Mouse (Mus musculus) thymus, adult 2 months (tissue): ENCODE measurements around the gene Srgap3.

ENCODE experiments used
- CTCF ChIP-seq: fragments of 200-500 bp; IDR thresholded peaks from 2 replicates; pipeline ENCODE4 v1.5.1; 2012; ENCODE audit warnings: mild to moderate bottlenecking, control low read depth, low read length, moderate library complexity, borderline replicate concordance; ENCODE audit not compliant: control insufficient read depth, poor library complexity, insufficient read depth; ENCODE audit errors: extremely low read depth
- POLR2A ChIP-seq: fragments of 200-500 bp; IDR thresholded peaks from 2 replicates; pipeline ENCODE4 v1.6.1; 2012; ENCODE audit warnings: mild to moderate bottlenecking, low read length, control low read depth, moderate library complexity; ENCODE audit not compliant: control insufficient read depth, poor library complexity, insufficient read depth; ENCODE audit errors: extremely low read depth

DNA sequence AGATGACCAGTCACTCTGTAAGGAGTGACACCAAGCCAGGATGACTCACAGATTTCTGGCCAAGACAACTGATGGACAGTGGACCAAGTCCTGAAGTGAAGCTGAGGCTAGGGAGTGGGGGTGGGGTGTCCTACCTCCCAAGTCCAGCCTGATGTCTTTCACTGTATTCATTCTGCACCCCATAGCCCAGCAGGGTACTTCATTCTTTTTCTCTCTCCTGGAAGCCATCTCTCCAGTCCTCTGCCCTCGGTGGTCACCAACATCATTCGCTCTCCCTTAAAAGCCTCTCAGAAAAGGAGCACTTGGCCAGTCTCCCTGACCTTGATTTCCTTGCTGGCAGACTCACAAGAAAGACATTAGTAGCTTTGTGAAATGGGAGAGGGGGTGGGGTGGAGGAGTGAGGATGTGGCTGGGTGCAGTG is 56.7 kb downstream of the Srgap3 start:
- no peak for TF ChIP-seq CTCF
- no peak for TF ChIP-seq POLR2A
